Mouse (Mus musculus) myocyte (in vitro differentiated cells): Measurements from ENCODE around the gene Ifi47. TPM values are rescaled to one million over a fixed set of nuclear protein-coding genes. Genes with fewer than 3 reads are reported as not detected.

Source experiments
- H3K27me3 ChIP-seq: one replicate; pipeline ENCODE4 v1.6.1; 2011; ENCODE audit not compliant: control insufficient read depth, insufficient read depth, insufficient read length
- H3K36me3 ChIP-seq: one replicate; pipeline ENCODE4 v1.6.1; 2011; ENCODE audit not compliant: control insufficient read depth, insufficient read depth
- H3K4me2 ChIP-seq: one replicate; pipeline ENCODE4 v1.6.1; 2011; ENCODE audit warnings: low read depth, control low read depth
- H3K4me3 ChIP-seq: one replicate; pipeline ENCODE4 v1.5.1; 2011; ENCODE audit warnings: mild to moderate bottlenecking, control low read depth, moderate library complexity
- H3K79me2 ChIP-seq: one replicate; pipeline ENCODE4 v1.6.1; 2011; ENCODE audit not compliant: control insufficient read depth, insufficient read depth
- H3ac ChIP-seq: one replicate; pipeline ENCODE4 v1.6.1; 2011; ENCODE audit not compliant: control insufficient read depth, insufficient read length
- CEBPB ChIP-seq: IDR thresholded peaks from 2 replicates; pipeline ENCODE4 v1.6.1; 2011; ENCODE audit warnings: mild to moderate bottlenecking, moderate library complexity; ENCODE audit not compliant: poor library complexity, insufficient read depth, severe bottlenecking
- E2F4 ChIP-seq: IDR thresholded peaks from one replicate; pipeline ENCODE4 v1.6.1; 2011; ENCODE audit warnings: mild to moderate bottlenecking, control low read depth, moderate library complexity; ENCODE audit not compliant: insufficient read depth
- MAX ChIP-seq: IDR thresholded peaks from one replicate; pipeline ENCODE4 v1.6.1; 2011; ENCODE audit warnings: low read depth, mild to moderate bottlenecking, control low read depth
- MYOD1 ChIP-seq, 3 experiments: IDR thresholded peaks; one replicate each; pipeline ENCODE4 v1.6.1; 2011; ENCODE audit warnings: control low read depth in 2 of 3, low read depth in 2 of 3, mild to moderate bottlenecking in 2 of 3, moderate library complexity in 1 of 3; ENCODE audit not compliant: insufficient read length in 2 of 3, control insufficient read depth in 1 of 3
- MYOG ChIP-seq, 3 experiments: IDR thresholded peaks; one replicate each; pipeline ENCODE4 v1.6.1; 2011; ENCODE audit warnings: control low read depth in 2 of 3, low read depth in 2 of 3, mild to moderate bottlenecking in 2 of 3; ENCODE audit not compliant: insufficient read length in 2 of 3, control insufficient read depth in 1 of 3, insufficient read depth in 1 of 3
- POLR2A ChIP-seq: IDR thresholded peaks from one replicate; pipeline ENCODE4 v1.6.1; 2011; ENCODE audit warnings: low read depth, mild to moderate bottlenecking, control low read depth, moderate library complexity; ENCODE audit not compliant: insufficient read length
- POLR2AphosphoS2 ChIP-seq: IDR thresholded peaks from one replicate; pipeline ENCODE4 v1.6.1; 2011; ENCODE audit warnings: low read depth, control low read depth; ENCODE audit not compliant: insufficient read length
- REST ChIP-seq: IDR thresholded peaks from one replicate; pipeline ENCODE4 v1.6.1; 2011; ENCODE audit warnings: mild to moderate bottlenecking, control low read depth, moderate library complexity; ENCODE audit not compliant: insufficient read depth, insufficient read length
- SRF ChIP-seq: IDR thresholded peaks from one replicate; pipeline ENCODE4 v1.6.1; 2011; ENCODE audit warnings: low read depth; ENCODE audit not compliant: control insufficient read depth, insufficient read length
- TCF12 ChIP-seq: IDR thresholded peaks from one replicate; pipeline ENCODE4 v1.6.1; 2011; ENCODE audit warnings: mild to moderate bottlenecking, control low read depth; ENCODE audit not compliant: poor library complexity, insufficient read depth, severe bottlenecking
- TCF3 ChIP-seq: IDR thresholded peaks from one replicate; pipeline ENCODE4 v1.6.1; 2011; ENCODE audit warnings: low read depth, control low read depth; ENCODE audit not compliant: insufficient read length
- USF1 ChIP-seq: IDR thresholded peaks from one replicate; pipeline ENCODE4 v1.6.1; 2011; ENCODE audit warnings: low read depth, mild to moderate bottlenecking, control low read depth, moderate library complexity
- polyA plus RNA-seq: library from polyadenylated mRNA; unstranded; fragments of >200 nt; fragmentation: generic; extraction: Trizol; gene quantifications from one replicate; pipeline ENCODE4 v1.2.1, GENCODE M21; 2012; ENCODE audit warnings: missing spikeins

Gene Ifi47
- polyA plus RNA-seq, 1 experiment: 1.00 TPM

DNA sequence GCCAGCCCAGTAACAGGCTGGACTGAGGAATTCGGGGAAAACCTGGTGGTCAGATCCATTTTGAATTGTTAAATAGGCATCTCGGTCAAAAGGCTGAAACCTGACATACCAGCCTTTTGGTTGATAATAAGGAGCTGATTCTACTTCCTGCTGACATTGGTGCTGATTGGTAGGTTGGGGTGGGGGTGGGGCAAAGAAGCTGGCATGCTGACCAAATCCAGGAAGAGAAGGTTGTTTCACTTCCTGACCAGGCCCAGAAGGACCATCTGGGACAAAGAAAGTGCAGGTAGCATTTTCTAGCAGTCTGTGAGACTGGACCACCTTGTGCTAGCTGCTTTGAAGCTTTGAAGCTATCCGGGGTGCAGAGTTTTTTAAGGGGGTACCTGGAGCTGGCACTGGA, 24.0 kb downstream of the Ifi47 start:
- Histone ChIP-seq H3K4me2 (no peak overlapping the region), H3K36me3 (no peaks in the 10 kb centered on the region), H3K27me3 (no peaks in the 10 kb centered on the region), H3K4me3 (no peak overlapping the region), H3K79me2 (no peaks in the 10 kb centered on the region), H3ac (no peak overlapping the region)
- TF ChIP-seq MAX (no peak), E2F4 (no peak), POLR2A (no peak), CEBPB (no peak), USF1 (no peak), TCF12 (no peak), MYOD1 (IDR thresholded peaks at IDR 0.05; ENCODE audit: control insufficient read depth in 1 of 3, insufficient read length in 2 of 3, low read depth in 2 of 3) (no peak), SRF (no peak), REST (no peak), POLR2AphosphoS2 (no peak), TCF3 (no peak), MYOG (IDR thresholded peaks at IDR 0.05; ENCODE audit: control insufficient read depth in 1 of 3, insufficient read depth in 1 of 3, insufficient read length in 2 of 3, low read depth in 2 of 3) (no peak)

DNA sequence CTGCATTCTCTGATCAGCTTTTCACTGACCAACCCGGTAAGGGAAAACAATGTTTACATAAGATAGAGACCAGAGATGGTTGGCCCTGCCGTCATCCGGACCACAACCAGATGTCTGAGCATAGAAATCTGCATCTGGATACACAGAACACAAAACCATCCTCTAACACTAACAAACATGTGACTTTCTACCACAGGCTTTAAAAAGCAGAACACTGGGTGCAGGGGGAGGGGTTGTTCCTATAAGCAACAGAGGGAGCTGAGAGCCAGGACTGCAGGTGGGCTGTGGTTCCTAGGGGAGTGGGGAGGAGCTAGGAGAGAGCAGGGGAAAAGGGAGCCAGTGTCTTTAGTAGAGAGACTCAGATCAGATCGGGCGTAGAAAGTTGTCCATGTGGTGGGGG, 25.1 kb downstream of the Ifi47 start:
- Histone ChIP-seq H3K4me3 (no peak overlapping the region), H3K27me3 (no peaks in the 10 kb centered on the region)
- TF ChIP-seq E2F4 (no peak), MAX (no peak)

DNA sequence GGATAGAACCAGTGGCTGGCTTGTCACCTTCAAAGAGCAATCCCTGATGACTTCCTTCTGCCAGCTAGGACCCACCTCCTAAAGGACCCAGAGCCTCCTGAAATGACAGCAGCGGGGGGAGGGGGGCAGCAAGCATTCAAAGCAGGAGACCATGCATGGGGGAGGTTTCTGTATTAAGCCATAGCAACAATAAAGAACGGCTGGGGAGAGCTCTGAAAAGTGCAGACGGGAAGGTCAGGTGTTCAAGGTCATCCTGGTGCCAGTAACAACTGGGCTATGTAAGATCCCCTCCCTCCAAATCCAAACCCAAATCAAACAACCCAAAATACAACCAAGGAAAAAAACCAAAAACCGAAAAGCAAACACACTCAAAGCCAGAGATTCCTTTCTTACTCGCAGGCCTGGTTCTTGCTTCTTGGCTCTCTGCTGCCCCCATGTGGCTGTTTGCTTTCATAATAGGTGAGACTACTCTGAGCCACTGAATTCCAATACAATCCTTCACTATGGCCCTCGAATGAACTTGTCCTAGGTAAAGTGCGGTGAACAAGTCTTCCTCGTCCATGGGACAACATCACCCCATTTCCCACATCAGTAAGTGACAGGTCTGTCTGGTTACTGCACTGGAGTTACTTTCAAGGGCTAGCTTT, 26.8 kb downstream of the Ifi47 start:
- Histone ChIP-seq H3K79me2 (no peaks in the 10 kb centered on the region), H3K27me3 (no peaks in the 10 kb centered on the region), H3ac (no peak overlapping the region), H3K36me3 (no peaks in the 10 kb centered on the region), H3K4me2 (no peak overlapping the region), H3K4me3 (no peak overlapping the region)
- no peak for TF ChIP-seq POLR2AphosphoS2
- no peak for TF ChIP-seq MYOG (IDR thresholded peaks at IDR 0.05; ENCODE audit: control insufficient read depth in 1 of 3, insufficient read depth in 1 of 3, insufficient read length in 2 of 3, low read depth in 2 of 3)
- no peak for TF ChIP-seq CEBPB
- TF ChIP-seq MAX: no peak
- no peak for TF ChIP-seq REST
- no peak for TF ChIP-seq POLR2A
- TF ChIP-seq TCF12: no peak
- no peak for TF ChIP-seq MYOD1 (IDR thresholded peaks at IDR 0.05; ENCODE audit: control insufficient read depth in 1 of 3, insufficient read length in 2 of 3, low read depth in 2 of 3)
- TF ChIP-seq SRF: no peak
- no peak for TF ChIP-seq TCF3
- no peak for TF ChIP-seq E2F4
- TF ChIP-seq USF1: no peak

More for the DNA sequence above, 25.1 kb downstream of the Ifi47 start:
- H3K79me2 ChIP-seq: no peaks in the 10 kb centered on the region
- no peak overlapping the region for H3K4me2 ChIP-seq
- no peaks in the 10 kb centered on the region for H3K36me3 ChIP-seq
- H3ac ChIP-seq: no peak overlapping the region

DNA sequence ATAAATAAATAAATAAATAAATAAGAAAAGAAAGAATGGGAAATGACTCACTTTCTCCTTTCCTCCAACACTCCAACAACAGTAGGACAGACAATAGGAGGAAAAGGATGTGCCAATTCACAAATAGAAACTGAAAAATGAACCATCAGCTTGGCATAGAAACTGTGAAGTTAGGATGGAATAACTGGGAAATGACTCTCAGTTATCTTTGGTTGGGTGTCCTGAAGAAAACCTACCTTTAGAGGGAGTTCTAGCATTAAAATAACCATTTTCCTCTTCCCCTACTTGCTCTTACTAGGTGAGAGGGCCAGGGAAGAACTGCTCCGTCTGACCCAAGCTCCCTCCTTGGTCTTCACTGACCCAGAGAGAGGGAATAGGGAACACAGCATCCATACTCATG, 29.4 kb downstream of the Ifi47 start:
- Histone ChIP-seq H3K4me2 (no peak overlapping the region), H3K27me3 (no peaks in the 10 kb centered on the region), H3K4me3 (no peak overlapping the region), H3K36me3 (no peaks in the 10 kb centered on the region), H3ac (no peak overlapping the region), H3K79me2 (no peaks in the 10 kb centered on the region)
- TF ChIP-seq MYOG (IDR thresholded peaks at IDR 0.05; ENCODE audit: control insufficient read depth in 1 of 3, insufficient read depth in 1 of 3, insufficient read length in 2 of 3, low read depth in 2 of 3) (no peak), E2F4 (no peak), TCF3 (no peak), USF1 (no peak), POLR2AphosphoS2 (no peak), POLR2A (no peak), CEBPB (no peak), MAX (no peak), TCF12 (no peak), MYOD1 (IDR thresholded peaks at IDR 0.05; ENCODE audit: control insufficient read depth in 1 of 3, insufficient read length in 2 of 3, low read depth in 2 of 3) (no peak), SRF (no peak), REST (no peak)

DNA sequence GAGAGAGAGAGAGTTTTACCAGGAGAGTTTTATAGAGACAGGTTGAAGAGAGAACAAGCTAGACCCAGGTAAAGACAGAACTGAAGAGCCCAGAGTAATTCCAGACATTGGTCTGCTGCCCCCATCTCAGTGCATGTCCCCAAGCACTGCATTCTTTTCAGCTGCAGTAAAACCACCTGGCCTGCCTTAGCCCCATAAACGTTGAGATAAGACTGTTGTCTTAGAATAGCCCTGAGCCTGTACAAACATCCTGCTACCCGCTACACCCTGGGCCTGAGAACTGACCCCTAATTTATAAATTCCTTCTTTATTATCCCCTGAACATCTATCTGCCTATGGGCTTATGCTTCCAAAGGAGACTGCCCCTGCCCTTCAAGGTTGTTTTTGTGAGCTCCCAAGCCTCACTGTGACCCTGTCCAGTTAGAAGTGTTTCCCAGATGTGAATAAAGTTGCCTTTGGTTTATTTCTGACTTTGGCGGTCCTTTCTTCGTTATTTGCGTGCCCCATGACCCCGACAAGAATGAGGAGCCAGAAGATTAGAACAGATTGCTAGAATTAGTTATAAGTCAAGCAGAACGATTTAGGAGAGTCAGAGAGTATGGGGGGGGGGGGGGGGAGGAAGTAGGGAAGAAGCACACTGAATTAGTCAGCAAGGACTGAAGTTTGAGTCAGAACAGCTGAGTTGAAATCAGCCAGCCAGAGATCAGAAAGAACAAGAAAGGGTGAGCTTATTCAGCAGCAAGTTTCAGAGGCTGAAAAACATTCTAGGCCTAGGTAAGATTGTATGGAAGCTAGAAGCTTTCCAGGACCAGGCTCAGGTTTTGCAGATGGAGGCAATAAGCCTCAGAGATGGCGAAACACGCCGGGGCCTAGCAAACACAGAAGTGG, 31.5 kb downstream of the Ifi47 start:
- H3ac ChIP-seq: no peak overlapping the region
- no peak overlapping the region for H3K4me3 ChIP-seq
- H3K27me3 ChIP-seq: no peaks in the 10 kb centered on the region
- no peaks in the 10 kb centered on the region for H3K79me2 ChIP-seq
- H3K36me3 ChIP-seq: no peaks in the 10 kb centered on the region
- H3K4me2 ChIP-seq: no peak overlapping the region
- TF ChIP-seq POLR2A: no peak
